9 mouse cellular contexts compared by ENCODE assay signal in the genomic region with DNA sequence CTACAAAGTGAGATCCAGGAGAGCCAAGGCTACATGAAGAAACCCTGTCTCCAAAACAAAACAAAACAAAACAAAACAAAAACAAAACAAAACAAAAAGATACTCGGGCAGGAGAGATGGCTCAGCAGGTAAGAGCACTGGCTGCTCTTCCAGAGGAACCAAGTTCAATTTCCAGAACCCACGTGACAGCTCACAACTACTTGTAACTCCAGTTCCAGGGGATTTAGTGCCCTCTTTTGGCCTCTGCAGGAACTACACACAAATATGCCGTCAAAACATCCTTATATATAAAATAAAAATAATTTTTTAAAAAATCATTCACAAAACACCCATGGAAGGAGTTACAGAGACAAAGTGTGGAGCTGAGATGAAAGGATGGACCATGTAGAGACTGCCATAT. TPM values are rescaled to one million over a fixed set of nuclear protein-coding genes. Genes with fewer than 3 reads are reported as not detected.
DNase-seq lines count a peak whose midpoint lies in the region; ATAC-seq lines count a peak whose summit lies in the region.
"Had no signal": no experiment of that assay in that cellular context is flagged by ENCODE, and none has a peak within 500 bp of the region (broad histone marks: within the 10 kb centered on the region; RNA-seq: fewer than 3 reads in every experiment).

No protein-coding gene starts in this region.

- H3K4me1 ChIP-seq in forebrain, embryonic 14.5 days (ENCODE audit: control insufficient read depth, insufficient read depth, low read length), result no peaks in the 10 kb centered on the region
- no peaks in the 10 kb centered on the region for H3K4me1 ChIP-seq in forebrain, embryonic 11.5 days (replicated peaks; ENCODE audit: control insufficient read depth, insufficient read depth, low read length)
- no peaks in the 10 kb centered on the region for H3K4me1 ChIP-seq in forebrain, embryonic 13.5 days

- H3K4me2 ChIP-seq in forebrain, embryonic 14.5 days (ENCODE audit: low read length), result no peak overlapping the region
- no peak overlapping the region for H3K4me2 ChIP-seq in forebrain, embryonic 11.5 days (ENCODE audit: low read depth, low read length, severe bottlenecking)
- no peak overlapping the region for H3K4me2 ChIP-seq in forebrain, embryonic 13.5 days

- DNase-seq in forebrain, embryonic 14.5 days (ENCODE audit: low spot score), result peak; percentile 64
- DNase-seq in forebrain, embryonic 11.5 days (ENCODE audit: low spot score), result no peak
- DNase-seq in 3T3-L1 (ENCODE audit: low read depth, low spot score), result peak; percentile 68
- DNase-seq in R1 (ENCODE audit: low read depth, low spot score), result peak; percentile 83
- DNase-seq in kidney, adult 8-10 months, result peak; percentile 31 to 56
- DNase-seq in skeletal muscle tissue, adult 2 months (ENCODE audit: low read depth, low spot score), result peak; percentile 29
- no peak for DNase-seq in right cerebral cortex, postnatal 25 days

- no peak overlapping the region for H3K27ac ChIP-seq in forebrain, embryonic 14.5 days (ENCODE audit: low read depth, low read length)
- H3K27ac ChIP-seq in forebrain, embryonic 11.5 days (ENCODE audit: low read depth, low read length), result no peak overlapping the region
- no peak overlapping the region for H3K27ac ChIP-seq in forebrain, embryonic 13.5 days

- H3K9ac ChIP-seq in forebrain, embryonic 14.5 days (ENCODE audit: low read length), result no peak overlapping the region
- no peak overlapping the region for H3K9ac ChIP-seq in forebrain, embryonic 11.5 days (ENCODE audit: low read length)
- no peak overlapping the region for H3K9ac ChIP-seq in forebrain, embryonic 13.5 days

- ATAC-seq in forebrain, embryonic 14.5 days, result no peak
- ATAC-seq in forebrain, embryonic 11.5 days (replicated peaks; ENCODE audit: low FRiP score), result no peak
- no peak for ATAC-seq in forebrain, embryonic 13.5 days

- no peak overlapping the region for H3K4me3 ChIP-seq in forebrain, embryonic 14.5 days (ENCODE audit: low read depth, low read length)
- H3K4me3 ChIP-seq in forebrain, embryonic 11.5 days (ENCODE audit: low read depth, low read length), result no peak overlapping the region
- no peak overlapping the region for H3K4me3 ChIP-seq in forebrain, embryonic 13.5 days

- no peaks in the 10 kb centered on the region for H3K36me3 ChIP-seq in forebrain, embryonic 14.5 days (ENCODE audit: control insufficient read depth, insufficient read depth, low read length)
- H3K36me3 ChIP-seq in forebrain, embryonic 11.5 days (ENCODE audit: control insufficient read depth, insufficient read depth, low read length), result no peaks in the 10 kb centered on the region
- no peaks in the 10 kb centered on the region for H3K36me3 ChIP-seq in forebrain, embryonic 13.5 days (ENCODE audit: poor library complexity, severe bottlenecking)

- whole genome bisulfite sequencing in forebrain, embryonic 14.5 days, result 23% methylated on average over 3 of the region's 3 CpGs
- 26% methylated on average over 3 of the region's 3 CpGs for WGBS in forebrain, embryonic 11.5 days
- WGBS in forebrain, embryonic 13.5 days, result 19% methylated on average over 3 of the region's 3 CpGs

- no peaks in the 10 kb centered on the region for H3K9me3 ChIP-seq in forebrain, embryonic 14.5 days (replicated peaks; ENCODE audit: control insufficient read depth, low read length)
- H3K9me3 ChIP-seq in forebrain, embryonic 11.5 days (ENCODE audit: control insufficient read depth, low read length), result no peaks in the 10 kb centered on the region
- H3K9me3 ChIP-seq in forebrain, embryonic 13.5 days (replicated peaks), result no peaks in the 10 kb centered on the region

- H3K27me3 ChIP-seq in forebrain, embryonic 14.5 days (replicated peaks; ENCODE audit: control insufficient read depth, insufficient read depth, low read length), result 0 out of 2 replicates have a peak, but pooled peaks cover 2% of the 10 kb centered on the region
- no peaks in the 10 kb centered on the region for H3K27me3 ChIP-seq in forebrain, embryonic 11.5 days (ENCODE audit: control insufficient read depth, insufficient read depth, low read length)
- H3K27me3 ChIP-seq in forebrain, embryonic 13.5 days, result peaks cover 19% of the 10 kb centered on the region; the same call in 1 of the 2 replicates

RNA-seq across cellular contexts. Expression of gene Nrl, which starts 3.2 kb away (rescaled TPM):
- not detected in 2 replicates for polyA plus RNA-seq in forebrain, embryonic 14.5 days (2014; fragmentation: Nextera tagmentation; extraction: Ambion mirVana)
- not detected in 2 replicates for polyA plus RNA-seq in forebrain, embryonic 11.5 days (2014; fragmentation: Nextera tagmentation; extraction: Ambion mirVana)
- polyA plus RNA-seq in forebrain, embryonic 13.5 days (2015; fragmentation: Nextera tagmentation; extraction: Ambion mirVana), result not detected in 2 replicates
- polyA plus RNA-seq: intestine, embryonic 14.5 days had no signal

RNA-seq across cellular contexts. Expression of gene Pck2, which starts 12.1 kb away (rescaled TPM):
- 10.7 and 11.6 TPM in 2 replicates for polyA plus RNA-seq in forebrain, embryonic 14.5 days (2014; fragmentation: Nextera tagmentation; extraction: Ambion mirVana)
- 16.2 and 17.8 TPM in 2 replicates for polyA plus RNA-seq in forebrain, embryonic 11.5 days (2014; fragmentation: Nextera tagmentation; extraction: Ambion mirVana)
- polyA plus RNA-seq in forebrain, embryonic 13.5 days (2015; fragmentation: Nextera tagmentation; extraction: Ambion mirVana), result 17.9 and 18.1 TPM in 2 replicates

RNA-seq across cellular contexts. Expression of gene Cpne6, which starts 17.7 kb away (rescaled TPM):
- polyA plus RNA-seq in forebrain, embryonic 14.5 days (2014; fragmentation: Nextera tagmentation; extraction: Ambion mirVana), result 4.5 and 7.4 TPM in 2 replicates
- 0.21 and 0.28 TPM in 2 replicates for polyA plus RNA-seq in forebrain, embryonic 11.5 days (2014; fragmentation: Nextera tagmentation; extraction: Ambion mirVana)
- 1.5 and 2.0 TPM in 2 replicates for polyA plus RNA-seq in forebrain, embryonic 13.5 days (2015; fragmentation: Nextera tagmentation; extraction: Ambion mirVana)

RNA-seq across cellular contexts. Expression of gene Dcaf11, which starts 31.9 kb away (rescaled TPM):
- 130 and 137 TPM in 2 replicates for polyA plus RNA-seq in forebrain, embryonic 14.5 days (2014; fragmentation: Nextera tagmentation; extraction: Ambion mirVana)
- 74.2 and 74.6 TPM in 2 replicates for polyA plus RNA-seq in forebrain, embryonic 11.5 days (2014; fragmentation: Nextera tagmentation; extraction: Ambion mirVana)
- 108 and 115 TPM in 2 replicates for polyA plus RNA-seq in forebrain, embryonic 13.5 days (2015; fragmentation: Nextera tagmentation; extraction: Ambion mirVana)

RNA-seq across cellular contexts. Expression of gene A730061H03Rik, which starts 32.3 kb away (rescaled TPM):
- polyA plus RNA-seq in forebrain, embryonic 14.5 days (2014; fragmentation: Nextera tagmentation; extraction: Ambion mirVana), result not detected in 2 replicates
- polyA plus RNA-seq in forebrain, embryonic 11.5 days (2014; fragmentation: Nextera tagmentation; extraction: Ambion mirVana), result 0.71 TPM in 1 of 2 replicates, not detected in the other
- polyA plus RNA-seq in forebrain, embryonic 13.5 days (2015; fragmentation: Nextera tagmentation; extraction: Ambion mirVana), result 0.63 TPM in 1 of 2 replicates, not detected in the other

Comparison
In these comparisons a context has a peak if more than half of its experiments do, and no peak if none do; other contexts are left out.
1. DNase-seq: peak in forebrain, embryonic 14.5 days (single experiment), 3T3-L1 (single experiment), R1 (single experiment), kidney, adult 8-10 months (2 of 2) and skeletal muscle tissue, adult 2 months (single experiment); none in forebrain, embryonic 11.5 days (single experiment) and right cerebral cortex, postnatal 25 days (single experiment).